Mouse (Mus musculus) spleen, adult 2 months (tissue): ENCODE measurements at regions not wholly inside any gene's neighbourhood (a gene's known extent, or its start where the extent isn't known, plus 50 kb on each side); places are given as distances from the start of the nearest gene placed in this dataset.

ENCODE experiments used
- DNase-seq, 2 experiments: peaks; one replicate each; pipeline versions ENCODE4 v3.0.0 to v3.0.0-alpha.2; 2012 to 2021; ENCODE audit warnings: low spot score in 2 of 2, low read depth in 1 of 2
- H3K27ac ChIP-seq: fragments of 200-500 bp; 2 replicates; pipeline ENCODE4 v1.5.1; 2012; ENCODE audit warnings: low read length, inconsistent platforms; ENCODE audit not compliant: insufficient read depth
- H3K27me3 ChIP-seq: fragments of 200-500 bp; 2 replicates; pipeline ENCODE4 v1.6.1; 2012; ENCODE audit warnings: mild to moderate bottlenecking, moderate library complexity, low read length, inconsistent platforms; ENCODE audit not compliant: control insufficient read depth, insufficient read depth
- H3K36me3 ChIP-seq: fragments of 200-500 bp; 2 replicates; pipeline ENCODE4 v1.6.1; 2012; ENCODE audit warnings: mild to moderate bottlenecking, low read length, inconsistent platforms; ENCODE audit not compliant: control insufficient read depth, insufficient read depth
- H3K4me1 ChIP-seq: fragments of 200-500 bp; 2 replicates; pipeline ENCODE4 v1.6.1; 2011; ENCODE audit warnings: inconsistent platforms; ENCODE audit not compliant: control insufficient read depth, insufficient read depth, insufficient read length
- H3K4me3 ChIP-seq: fragments of 200-500 bp; 2 replicates; pipeline ENCODE4 v1.5.1; 2011; ENCODE audit warnings: mild to moderate bottlenecking, inconsistent platforms; ENCODE audit not compliant: insufficient read depth, insufficient read length; ENCODE audit errors: extremely low read depth
- CTCF ChIP-seq: fragments of 200-500 bp; IDR thresholded peaks from 2 replicates; pipeline ENCODE4 v1.5.1; 2011; ENCODE audit warnings: mild to moderate bottlenecking, inconsistent platforms; ENCODE audit not compliant: insufficient read depth, insufficient read length, insufficient replicate concordance; ENCODE audit errors: extremely low read depth
- POLR2A ChIP-seq: fragments of 200-500 bp; IDR thresholded peaks from 2 replicates; pipeline ENCODE4 v1.6.1; 2011; ENCODE audit warnings: low read depth, low read length, inconsistent platforms
- WGBS: fragments of 180-500 bp; shearing (Covaris S2); methylation state at CpG from one replicate; pipeline ENCODE4 v1.1.7; 2018; 5-methylcytosine and 5-hydroxymethylcytosine counted together

- H3K27ac ChIP-seq = no peak overlapping the region
- H3K36me3 ChIP-seq = no peaks in the 10 kb centered on the region
- H3K27me3 ChIP-seq = no peaks in the 10 kb centered on the region; the same call in 1 of the 2 replicates
- TF ChIP-seq CTCF (no peak), POLR2A (no peak)
- DNase-seq = no peak
- 86% methylated on average over 9 of the region's 9 CpGs for WGBS
- no peak overlapping the region for H3K4me3 ChIP-seq
- no peaks in the 10 kb centered on the region for H3K4me1 ChIP-seq
Measured at GRCm38 (mm10) chr17:4940589-4940988, 53.5 kb upstream of the Arid1b start.

DNA sequence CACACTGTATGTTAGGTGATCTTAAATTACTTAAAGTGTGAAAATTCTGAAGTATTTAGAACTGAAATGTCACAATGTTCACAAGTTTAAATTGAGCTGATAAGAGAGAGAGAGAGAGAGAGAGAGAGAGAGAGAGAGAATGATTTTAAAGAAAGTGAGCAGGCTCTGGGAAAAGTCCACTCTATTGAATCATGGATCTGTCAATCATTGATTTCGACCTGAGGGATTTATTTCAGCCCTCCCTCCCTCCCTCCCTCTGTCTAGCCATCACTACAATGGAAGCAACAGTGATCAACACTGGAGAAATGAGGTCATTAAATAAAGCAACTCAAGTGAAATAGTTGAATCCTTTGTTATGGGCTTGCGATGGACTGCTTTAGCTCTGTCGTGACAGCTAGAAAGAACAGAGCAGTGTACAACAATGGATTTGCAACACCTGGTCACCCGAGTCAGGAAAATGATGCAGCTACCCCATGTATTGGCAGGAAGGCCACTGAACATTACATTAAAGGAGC, 52.8 kb upstream of the Arid1b start:
- DNase-seq = no peak
- Histone ChIP-seq H3K4me1 (peaks cover under 1% of the 10 kb centered on the region; the same call in 1 of the 2 replicates), H3K4me3 (no peak overlapping the region), H3K36me3 (no peaks in the 10 kb centered on the region), H3K27me3 (no peaks in the 10 kb centered on the region; the same call in 1 of the 2 replicates), H3K27ac (no peak overlapping the region)
- 87% methylated on average over 4 of the region's 4 CpGs for WGBS
- TF ChIP-seq POLR2A = no peak
- no peak for TF ChIP-seq CTCF

DNA sequence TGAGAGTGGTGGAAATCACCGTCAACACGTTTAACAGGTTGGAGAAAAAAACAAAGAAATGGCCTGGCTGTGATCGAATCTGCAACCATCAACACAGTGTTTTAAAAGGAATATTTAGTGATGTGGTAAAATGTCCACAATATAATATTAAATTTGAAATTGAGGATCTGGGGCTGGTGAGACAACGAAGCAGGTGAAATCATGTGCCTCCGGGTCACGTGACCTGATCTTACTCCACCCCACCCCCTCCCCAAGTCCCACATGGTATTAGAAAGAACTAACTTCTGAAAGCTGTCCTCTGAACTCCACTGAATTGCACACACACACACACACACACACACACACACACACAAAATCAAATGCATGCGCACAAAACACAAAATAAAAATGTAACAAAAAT, 51.3 kb upstream of the Arid1b start:
- peaks cover 3% of the 10 kb centered on the region; the same call in 1 of the 2 replicates for H3K4me1 ChIP-seq
- H3K27ac ChIP-seq = no peak overlapping the region
- H3K4me3 ChIP-seq = no peak overlapping the region
- TF ChIP-seq POLR2A (no peak), CTCF (no peak)
- no peaks in the 10 kb centered on the region for H3K27me3 ChIP-seq
- no peak for DNase-seq
- WGBS = 90% methylated on average over 7 of the region's 7 CpGs
- H3K36me3 ChIP-seq = no peaks in the 10 kb centered on the region
